Mouse (Mus musculus) stomach, postnatal 0 days (tissue): ENCODE measurements around the gene Arl16. TPM values are rescaled to one million over a fixed set of nuclear protein-coding genes. Genes with fewer than 3 reads are reported as not detected.

ENCODE experiments used
- ATAC-seq: fragments of 200-750 bp; cut with Nextera tagmentation; 2 replicates; pipeline ENCODE4 v1.8.0; 2017; ENCODE audit not compliant: low FRiP score, low TSS enrichment
- DNase-seq: peaks from one replicate; pipeline ENCODE4 v3.0.0-alpha.2; 2016; ENCODE audit warnings: low spot score
- H3K27ac ChIP-seq: fragments of 300-500 bp; sonication (generic); replicated peaks from 2 replicates; pipeline ENCODE4 v1.5.1; 2014; ENCODE audit warnings: mild to moderate bottlenecking, control low read depth
- H3K27me3 ChIP-seq: fragments of 300-500 bp; sonication (generic); 2 replicates; pipeline ENCODE4 v1.6.1; 2014; ENCODE audit warnings: low read length; ENCODE audit not compliant: control insufficient read depth, insufficient read depth
- H3K36me3 ChIP-seq: fragments of 300-500 bp; sonication (generic); 2 replicates; pipeline ENCODE4 v1.6.1; 2014; ENCODE audit warnings: low read length, mixed read lengths; ENCODE audit not compliant: control insufficient read depth, insufficient read depth
- H3K4me1 ChIP-seq: fragments of 300-500 bp; sonication (generic); replicated peaks from 2 replicates; pipeline ENCODE4 v1.6.1; 2014; ENCODE audit warnings: antibody characterized with exemption; ENCODE audit not compliant: control insufficient read depth, insufficient read depth
- H3K4me2 ChIP-seq: fragments of 300-500 bp; sonication (generic); replicated peaks from 2 replicates; pipeline ENCODE4 v1.6.1; 2014; ENCODE audit warnings: low read depth, mild to moderate bottlenecking, control low read depth, moderate library complexity
- H3K4me3 ChIP-seq: fragments of 300-500 bp; sonication (generic); 2 replicates; pipeline ENCODE4 v1.5.1; 2014; ENCODE audit warnings: low read depth, low read length, control low read depth
- H3K9ac ChIP-seq: fragments of 300-500 bp; sonication (generic); 2 replicates; pipeline ENCODE4 v1.6.1; 2014; ENCODE audit warnings: mild to moderate bottlenecking, low read length, control low read depth, mixed read lengths
- H3K9me3 ChIP-seq: fragments of 300-500 bp; sonication (generic); 2 replicates; pipeline ENCODE4 v1.6.1; 2016; ENCODE audit warnings: low read length; ENCODE audit not compliant: control insufficient read depth
- CTCF ChIP-seq: IDR thresholded peaks from 2 replicates; pipeline ENCODE4 v1.5.1; 2016; ENCODE audit warnings: antibody characterized with exemption, low read depth, mild to moderate bottlenecking, moderate library complexity
- EP300 ChIP-seq: optimal IDR thresholded peaks from 2 replicates; pipeline ENCODE3; 2016; ENCODE audit warnings: antibody characterized with exemption
- WGBS: fragments of 180-500 bp; shearing (Covaris S2); extraction: QIAGEN DNeasy Blood & Tissue Kit; methylation state at CpG from one replicate; pipeline ENCODE4 v1.1.7; 2014; 5-methylcytosine and 5-hydroxymethylcytosine counted together
- polyA plus RNA-seq: library from polyadenylated mRNA; unstranded; fragments of >200 nt; fragmentation: Nextera tagmentation; extraction: Ambion mirVana; gene quantifications from 2 replicates; pipeline ENCODE4 v1.2.1, GENCODE M21; 2015

The Arl16 gene
- polyA plus RNA-seq, 1 experiment from 2014 or later = 30.6 TPM

DNA sequence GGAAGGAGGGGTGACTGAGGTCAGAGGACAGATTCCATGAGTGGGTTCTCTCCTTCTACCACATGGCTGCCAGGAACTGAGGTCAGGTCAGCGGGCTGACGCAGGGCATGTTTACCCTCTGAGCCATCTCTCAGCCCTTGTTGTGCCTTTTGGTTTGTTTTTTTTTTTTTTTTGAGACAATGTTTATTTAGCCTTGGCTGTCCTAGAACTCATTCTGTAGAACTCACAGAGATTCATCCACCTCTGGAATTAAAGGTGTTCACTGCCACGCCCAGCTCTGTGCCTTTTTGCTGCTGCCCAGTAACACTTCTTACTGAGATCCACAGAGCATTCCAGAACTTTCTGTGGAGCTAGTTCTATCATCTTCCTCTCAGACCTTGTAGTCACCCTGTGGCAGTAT is 38.3 kb upstream of the Arl16 start:
- no peak for DNase-seq
- Histone ChIP-seq H3K27ac (no peak overlapping the region), H3K9me3 (no peaks in the 10 kb centered on the region), H3K4me2 (no peak overlapping the region), H3K27me3 (no peaks in the 10 kb centered on the region), H3K9ac (no peak overlapping the region), H3K4me1 (0 out of 2 replicates have a peak, but pooled peaks cover 5% of the 10 kb centered on the region), H3K36me3 (no peaks in the 10 kb centered on the region), H3K4me3 (no peak overlapping the region)
- 69% methylated on average over 3 of the region's 3 CpGs for WGBS
- TF ChIP-seq EP300 (no peak), CTCF (no peak)
- no peak for ATAC-seq

DNA sequence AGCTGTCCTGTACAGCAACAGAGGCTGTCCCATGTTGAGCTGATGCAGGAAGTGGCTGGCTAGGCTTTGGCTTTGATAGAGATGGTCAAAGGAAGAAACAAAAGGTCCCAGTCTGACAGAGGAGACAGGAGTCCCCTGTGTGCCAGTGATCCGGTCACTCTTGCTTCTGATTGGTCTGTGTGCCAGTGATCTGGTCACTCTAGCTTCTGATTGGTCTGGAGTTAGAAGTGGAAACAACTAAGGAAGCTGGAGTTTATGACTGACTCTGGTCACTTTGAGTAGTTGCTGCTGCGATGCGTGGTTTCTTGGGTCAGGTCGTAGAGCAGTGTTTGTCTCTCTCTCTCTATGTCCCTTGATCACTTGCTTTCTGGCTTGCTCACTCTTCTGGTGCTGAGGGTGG is 34.3 kb upstream of the Arl16 start:
- Histone ChIP-seq H3K9ac (no peak overlapping the region), H3K27me3 (no peaks in the 10 kb centered on the region), H3K9me3 (no peaks in the 10 kb centered on the region), H3K36me3 (peaks cover 5% of the 10 kb centered on the region), H3K4me1 (no peaks in the 10 kb centered on the region), H3K4me2 (no peak overlapping the region), H3K27ac (no peak overlapping the region), H3K4me3 (no peak overlapping the region)
- WGBS = 78% methylated on average over 4 of the region's 4 CpGs
- DNase-seq = no peak
- TF ChIP-seq CTCF = no peak
- TF ChIP-seq EP300 = no peak
- no peak for ATAC-seq

DNA sequence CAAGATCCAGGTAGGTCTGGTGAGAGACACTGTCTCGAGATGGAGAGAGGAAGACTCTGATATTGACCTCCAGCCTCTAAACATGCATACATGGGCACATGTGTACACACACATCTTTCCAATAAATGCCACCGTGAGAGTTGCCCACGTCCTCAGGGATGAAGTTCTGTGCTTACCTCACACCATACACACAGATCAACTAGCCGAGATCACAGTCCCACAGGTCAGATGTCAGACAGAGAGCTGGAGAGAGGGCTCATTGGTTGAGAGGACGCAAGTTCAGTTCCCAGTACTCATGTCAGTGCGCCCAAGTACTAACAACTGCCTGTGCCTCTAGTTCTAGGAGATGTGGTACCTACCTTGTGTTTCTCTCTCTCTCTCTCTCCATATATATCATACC is 33.6 kb upstream of the Arl16 start:
- WGBS = 49% methylated on average over 6 of the region's 6 CpGs
- Histone ChIP-seq H3K27ac (peak overlapping the region; percentile 79), H3K36me3 (peaks cover 10% of the 10 kb centered on the region), H3K4me2 (no peak overlapping the region), H3K9ac (no peak overlapping the region), H3K27me3 (no peaks in the 10 kb centered on the region), H3K9me3 (no peaks in the 10 kb centered on the region), H3K4me1 (no peaks in the 10 kb centered on the region), H3K4me3 (no peak overlapping the region)
- ATAC-seq = no peak
- DNase-seq = no peak
- no peak for TF ChIP-seq CTCF
- no peak for TF ChIP-seq EP300

DNA sequence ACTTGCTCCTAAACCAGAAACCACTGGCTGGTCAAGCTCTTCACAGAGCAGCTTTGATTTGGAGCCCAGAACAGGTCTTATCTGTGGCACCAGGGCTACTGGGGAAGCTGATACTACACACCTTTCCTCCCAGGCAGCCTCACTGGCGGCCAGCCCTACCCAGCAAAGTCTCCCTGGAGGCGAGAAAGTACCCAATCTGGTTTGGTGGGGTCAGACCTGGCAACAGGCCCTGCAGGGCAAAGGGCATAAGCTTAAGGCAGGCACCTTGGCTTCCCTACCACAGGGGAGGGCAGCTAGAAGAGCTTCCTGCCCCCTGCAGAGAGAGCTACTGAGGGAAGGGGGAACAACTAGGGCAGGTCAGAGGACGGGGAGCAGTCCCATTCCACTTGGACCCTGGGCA is 33.0 kb upstream of the Arl16 start:
- WGBS = 14% methylated on average over 3 of the region's 3 CpGs
- H3K9me3 ChIP-seq = no peaks in the 10 kb centered on the region
- ATAC-seq (peak; percentile 85), DNase-seq (peak; percentile 93)
- H3K9ac ChIP-seq = peak overlapping the region; percentile 31; the same call in 1 of the 2 replicates
- peak; percentile 1; the same call in 1 of the 2 replicates for TF ChIP-seq CTCF
- TF ChIP-seq EP300 = peak; percentile 18
- no peaks in the 10 kb centered on the region for H3K4me1 ChIP-seq
- no peak overlapping the region for H3K4me2 ChIP-seq
- H3K27me3 ChIP-seq = no peaks in the 10 kb centered on the region
- peaks cover 16% of the 10 kb centered on the region for H3K36me3 ChIP-seq
- peak overlapping the region; percentile 79 for H3K27ac ChIP-seq
- no peak overlapping the region for H3K4me3 ChIP-seq

DNA sequence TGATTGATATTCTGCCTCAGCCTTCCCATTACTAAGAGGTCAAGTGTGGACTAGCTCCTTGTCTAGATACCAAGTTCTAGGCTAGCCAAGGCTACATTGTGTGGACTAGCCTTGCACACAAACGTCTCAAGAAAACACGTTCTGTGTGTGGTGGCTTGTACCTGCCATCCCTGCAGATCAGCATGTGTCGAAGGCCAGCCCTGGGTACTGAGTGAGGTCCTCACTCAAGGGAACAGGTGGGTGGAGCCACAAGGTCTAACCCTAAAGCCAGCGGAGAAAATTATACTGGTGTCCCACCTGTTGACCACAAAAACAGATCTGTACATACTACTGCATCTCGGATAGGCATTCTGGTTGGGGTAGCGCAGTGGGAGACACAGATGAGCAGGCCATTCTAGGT is 32.5 kb upstream of the Arl16 start:
- Histone ChIP-seq H3K27ac (peak overlapping the region; percentile 79), H3K9ac (no peak overlapping the region), H3K4me2 (no peak overlapping the region), H3K4me1 (no peaks in the 10 kb centered on the region), H3K4me3 (no peak overlapping the region), H3K36me3 (peaks cover 16% of the 10 kb centered on the region), H3K27me3 (no peaks in the 10 kb centered on the region), H3K9me3 (no peaks in the 10 kb centered on the region)
- TF ChIP-seq CTCF (no peak), EP300 (no peak)
- DNase-seq (no peak), ATAC-seq (peak; percentile 11; the same call in 1 of the 2 replicates)
- 65% methylated on average over 6 of the region's 6 CpGs for WGBS

DNA sequence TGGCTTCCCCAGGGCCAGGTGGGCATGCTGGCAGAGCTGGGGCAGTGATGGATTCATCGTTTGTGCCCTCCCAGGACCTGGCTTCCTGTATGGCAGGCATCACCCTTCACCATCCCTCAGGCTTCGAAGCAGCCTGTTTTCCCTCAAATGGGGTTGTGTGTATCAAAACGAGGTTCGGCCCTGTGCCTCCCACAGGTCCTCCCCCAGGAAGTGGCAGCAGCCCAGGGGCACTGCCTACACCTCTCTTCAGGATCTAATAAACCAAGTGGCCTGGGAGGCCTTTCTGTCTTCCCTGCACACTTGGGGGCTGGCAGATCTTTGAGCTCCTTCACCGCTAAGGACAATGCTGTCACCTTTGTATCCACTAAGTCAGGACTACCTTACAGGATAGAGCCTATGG is 31.5 kb upstream of the Arl16 start:
- Histone ChIP-seq H3K9ac (no peak overlapping the region), H3K36me3 (peaks cover 16% of the 10 kb centered on the region), H3K4me1 (no peaks in the 10 kb centered on the region), H3K27ac (0 out of 2 replicates have a peak overlapping the region, but pooled peaks have one; percentile 79), H3K4me3 (no peak overlapping the region), H3K9me3 (no peaks in the 10 kb centered on the region), H3K27me3 (no peaks in the 10 kb centered on the region), H3K4me2 (no peak overlapping the region)
- 82% methylated on average over 5 of the region's 5 CpGs for WGBS
- ATAC-seq = no peak
- no peak for DNase-seq
- TF ChIP-seq EP300 (no peak), CTCF (no peak)
